Mouse (Mus musculus) E14TG2a.4 (cell line): Measurements from ENCODE around the gene Ythdf2.
"Not testable (repeated sequence)": the region's sequence is repeated elsewhere in the genome, so short reads cannot be mapped to it uniquely, and the experiment has no call there.

ENCODE experiments used
- H3K27me3 ChIP-seq: 2 replicates; pipeline ENCODE4 v1.6.1; 2014; ENCODE audit warnings: low read length, control low read depth; ENCODE audit not compliant: insufficient read depth
- H3K36me3 ChIP-seq: 2 replicates; pipeline ENCODE4 v1.6.1; 2014; ENCODE audit warnings: low read length, control low read depth; ENCODE audit not compliant: insufficient read depth
- H3K4me1 ChIP-seq: replicated peaks from 2 replicates; pipeline ENCODE4 v1.6.1; 2014; ENCODE audit warnings: low read depth, low read length, control low read depth
- H3K4me3 ChIP-seq: replicated peaks from 2 replicates; pipeline ENCODE4 v1.5.1; 2014; ENCODE audit warnings: mild to moderate bottlenecking, low read length
- H3K9me3 ChIP-seq: 2 replicates; pipeline ENCODE4 v1.6.1; 2014; ENCODE audit warnings: low read length, control low read depth
- CTCF ChIP-seq: conservative IDR thresholded peaks from 2 replicates; pipeline ENCODE4 v1.5.1; 2014; ENCODE audit warnings: low read length
- NANOG ChIP-seq: IDR thresholded peaks from 2 replicates; pipeline ENCODE4 v1.6.1; 2014; ENCODE audit warnings: borderline replicate concordance, low read length, mixed read lengths
- POU5F1 ChIP-seq: IDR thresholded peaks from 2 replicates; pipeline ENCODE4 v1.6.1; 2014; ENCODE audit warnings: low read length, borderline replicate concordance

The Ythdf2 gene

DNA sequence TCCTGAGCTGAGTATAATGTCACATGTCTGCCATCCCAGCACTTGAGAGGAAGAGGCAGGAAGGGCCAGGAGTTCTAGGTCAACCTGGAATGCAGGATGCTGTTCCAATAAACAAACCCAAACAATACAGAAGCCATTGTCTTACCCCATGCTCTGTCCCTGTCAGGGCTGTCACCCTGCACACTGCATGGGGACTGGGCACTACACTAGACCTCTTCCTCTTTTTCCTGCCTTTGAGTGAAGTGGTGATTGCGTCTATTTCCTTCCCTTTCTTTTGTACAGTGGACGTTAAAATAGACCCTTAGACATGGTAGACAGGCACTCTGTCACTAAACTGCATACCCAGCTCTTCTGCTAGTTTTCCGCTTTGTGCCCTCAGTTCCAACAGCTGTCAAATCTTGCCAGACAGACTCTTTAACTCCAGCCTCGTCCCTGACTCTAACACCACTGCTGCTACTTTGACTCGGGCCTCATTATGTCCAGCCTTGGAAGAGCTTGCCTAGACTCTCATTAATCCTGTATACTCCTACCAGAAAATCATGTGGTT lies 35.4 kb upstream of the Ythdf2 start:
- no peak for TF ChIP-seq CTCF
- no peak for TF ChIP-seq POU5F1
- no peak for TF ChIP-seq NANOG
- Histone ChIP-seq H3K4me1 (no peaks in the 10 kb centered on the region), H3K4me3 (no peak overlapping the region), H3K27me3 (no peaks in the 10 kb centered on the region), H3K9me3 (no peaks in the 10 kb centered on the region), H3K36me3 (peaks cover 95% of the 10 kb centered on the region)

DNA sequence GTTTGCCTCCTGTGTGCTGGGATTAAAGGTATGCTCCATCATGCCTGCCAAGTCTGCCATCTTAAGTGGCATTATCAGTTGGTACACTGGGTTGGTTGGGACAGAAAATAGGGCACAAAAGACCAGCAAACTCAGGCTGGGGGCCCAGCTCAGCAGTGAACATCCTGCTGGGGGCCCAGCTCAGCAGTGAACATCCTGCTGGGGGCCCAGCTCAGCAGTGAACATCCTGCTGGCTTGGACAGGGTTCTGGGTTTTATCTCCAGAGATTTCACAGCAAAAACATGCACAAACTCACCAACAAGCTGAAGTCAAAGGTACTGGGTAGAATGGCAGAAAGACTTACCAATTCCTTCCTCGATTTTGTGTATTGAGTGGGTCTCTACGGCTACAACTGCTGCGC lies 33.5 kb upstream of the Ythdf2 start:
- Histone ChIP-seq H3K36me3 (peaks cover 95% of the 10 kb centered on the region), H3K4me3 (no peak overlapping the region), H3K4me1 (peaks cover 3% of the 10 kb centered on the region), H3K9me3 (no peaks in the 10 kb centered on the region), H3K27me3 (no peaks in the 10 kb centered on the region)
- no peak for TF ChIP-seq NANOG
- TF ChIP-seq CTCF: no peak
- TF ChIP-seq POU5F1: no peak

DNA sequence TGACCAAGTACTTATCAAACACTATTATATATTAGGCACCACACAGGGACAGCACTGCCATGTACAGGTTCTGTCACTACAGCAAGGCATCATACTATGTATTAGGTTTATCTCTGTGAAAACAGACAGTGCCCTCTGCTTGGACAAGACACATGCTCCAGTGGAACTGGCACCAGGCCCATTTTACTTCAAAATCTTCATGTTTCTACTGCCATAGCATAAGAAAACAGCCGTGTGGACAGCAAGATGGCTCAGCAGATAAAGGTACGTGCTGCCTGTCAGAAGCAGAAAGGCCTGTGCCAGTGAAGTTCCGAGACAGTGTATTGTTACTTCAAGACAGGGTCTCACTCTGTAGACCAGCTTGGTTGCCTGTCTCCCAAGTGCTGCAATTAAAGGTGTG lies 29.1 kb upstream of the Ythdf2 start:
- H3K36me3 ChIP-seq: peaks cover 87% of the 10 kb centered on the region
- no peak overlapping the region for H3K4me3 ChIP-seq
- H3K4me1 ChIP-seq: peaks cover 10% of the 10 kb centered on the region
- TF ChIP-seq CTCF: no peak
- no peak for TF ChIP-seq POU5F1
- no peak for TF ChIP-seq NANOG
- H3K9me3 ChIP-seq: no peaks in the 10 kb centered on the region
- no peaks in the 10 kb centered on the region for H3K27me3 ChIP-seq

DNA sequence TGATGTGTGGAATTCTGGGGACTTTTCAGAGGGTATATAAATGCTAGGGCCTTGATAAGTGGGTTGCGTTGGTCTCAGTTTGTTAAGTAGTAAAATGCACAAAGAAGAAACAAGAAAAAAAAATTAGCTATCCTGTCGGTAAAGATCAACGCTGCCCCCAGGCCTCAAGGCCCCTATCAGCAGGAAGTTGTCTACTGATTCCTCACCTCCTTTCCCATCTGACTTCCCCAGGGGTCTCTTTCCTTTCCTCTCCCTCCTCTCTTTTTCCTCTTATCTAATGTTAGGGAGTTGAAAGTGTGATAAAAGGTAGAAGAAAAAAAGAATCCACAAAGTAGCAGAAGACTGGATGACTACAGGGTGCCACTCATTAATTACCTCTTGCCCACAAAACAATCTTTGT lies 28.3 kb upstream of the Ythdf2 start:
- Histone ChIP-seq H3K36me3 (peaks cover 87% of the 10 kb centered on the region), H3K9me3 (no peaks in the 10 kb centered on the region), H3K27me3 (no peaks in the 10 kb centered on the region), H3K4me3 (no peak overlapping the region), H3K4me1 (peaks cover 10% of the 10 kb centered on the region)
- no peak for TF ChIP-seq CTCF
- TF ChIP-seq NANOG: no peak
- TF ChIP-seq POU5F1: no peak

DNA sequence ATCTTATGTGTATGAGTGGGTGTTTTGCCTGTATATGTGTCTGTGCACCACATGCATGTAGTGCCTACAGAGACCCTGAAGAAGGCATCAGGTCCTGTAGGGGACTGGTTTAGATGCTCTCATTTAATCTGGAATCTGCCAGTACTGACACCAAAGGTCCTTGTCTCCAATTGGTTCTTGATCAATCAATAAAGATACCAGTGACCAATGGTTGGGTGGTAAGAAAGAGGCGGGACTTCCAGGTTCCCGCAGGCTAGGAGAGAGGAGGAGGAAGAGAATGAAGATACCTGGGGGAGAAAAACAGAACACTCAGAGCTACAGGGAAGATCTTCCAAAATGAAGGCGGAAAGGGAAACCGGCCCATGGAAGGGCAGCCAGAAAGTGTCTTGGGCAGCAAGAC lies 26.3 kb upstream of the Ythdf2 start:
- Histone ChIP-seq H3K4me1 (peaks cover 10% of the 10 kb centered on the region), H3K9me3 (no peaks in the 10 kb centered on the region), H3K4me3 (no peak overlapping the region), H3K27me3 (no peaks in the 10 kb centered on the region), H3K36me3 (peaks cover 89% of the 10 kb centered on the region)
- no peak for TF ChIP-seq NANOG

DNA sequence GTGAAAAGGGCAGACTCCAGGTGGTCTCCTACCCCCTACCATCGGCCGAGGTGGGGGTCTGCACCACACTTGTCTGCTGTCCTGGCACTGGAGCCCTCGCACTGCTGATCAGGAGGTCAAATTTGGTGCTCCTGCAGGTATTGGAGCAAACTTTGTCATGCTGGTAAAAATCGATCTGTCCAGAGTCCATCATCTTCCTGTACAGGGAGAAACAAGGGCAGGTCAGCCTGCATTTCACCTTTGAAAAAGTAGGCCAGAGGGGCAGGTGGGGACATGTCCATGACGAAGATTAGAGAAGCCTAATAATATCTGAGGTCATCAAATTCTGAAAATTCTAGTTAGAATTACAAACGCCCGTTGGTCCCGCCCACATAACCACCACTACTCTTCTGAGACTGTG lies 22.6 kb upstream of the Ythdf2 start:
- no peak for TF ChIP-seq CTCF
- no peak for TF ChIP-seq POU5F1
- no peak for TF ChIP-seq NANOG
- Histone ChIP-seq H3K4me1 (peaks cover 7% of the 10 kb centered on the region), H3K4me3 (no peak overlapping the region), H3K27me3 (no peaks in the 10 kb centered on the region), H3K36me3 (peaks cover 88% of the 10 kb centered on the region), H3K9me3 (no peaks in the 10 kb centered on the region)

DNA sequence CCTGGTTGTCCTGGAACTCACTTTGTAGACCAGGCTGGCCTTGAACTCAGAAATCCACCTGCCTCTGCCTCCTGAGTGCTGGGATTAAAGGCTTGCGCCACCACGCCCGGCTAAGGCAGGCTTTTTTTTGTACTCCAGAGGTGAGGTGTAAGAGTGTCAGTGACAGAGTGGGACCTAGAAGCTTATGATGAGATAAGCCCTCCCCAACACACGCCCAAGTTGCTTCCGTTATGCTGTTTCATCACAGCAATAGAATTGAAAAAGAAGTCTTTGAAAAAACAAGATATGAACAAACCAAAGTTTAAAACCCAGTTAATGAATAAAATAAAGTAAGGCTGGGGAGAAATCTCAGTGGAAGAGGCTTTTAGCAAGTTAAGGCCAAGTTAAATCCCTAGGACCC lies 18.3 kb upstream of the Ythdf2 start:
- H3K9me3 ChIP-seq: no peaks in the 10 kb centered on the region
- no peaks in the 10 kb centered on the region; the same call in 1 of the 2 replicates for H3K4me1 ChIP-seq
- no peak overlapping the region for H3K4me3 ChIP-seq
- no peak for TF ChIP-seq POU5F1
- TF ChIP-seq CTCF: no peak
- TF ChIP-seq NANOG: no peak
- peaks cover 97% of the 10 kb centered on the region for H3K36me3 ChIP-seq
- no peaks in the 10 kb centered on the region for H3K27me3 ChIP-seq

DNA sequence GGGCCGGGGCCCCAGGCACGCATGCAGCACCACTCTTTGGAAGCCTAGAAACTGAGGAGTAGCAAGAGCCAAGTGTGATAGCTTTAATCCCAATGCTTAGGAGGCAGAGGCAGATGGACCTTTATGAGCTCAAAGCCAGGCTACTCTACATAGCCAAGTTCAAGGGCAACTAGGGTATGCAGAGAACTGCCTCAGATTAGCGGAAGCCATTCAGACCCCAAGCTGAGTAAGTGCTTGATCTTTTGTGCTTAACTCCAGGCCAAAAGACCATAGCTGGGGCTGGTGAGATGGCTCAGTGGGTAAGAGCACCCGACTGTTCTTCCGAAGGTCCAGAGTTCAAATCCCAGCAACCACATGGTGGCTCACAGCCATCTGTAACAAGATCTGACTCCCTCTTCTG lies 9.9 kb upstream of the Ythdf2 start:
- H3K4me3 ChIP-seq, H3K9me3 ChIP-seq, H3K27me3 ChIP-seq: not testable (repeated sequence)
- Histone ChIP-seq H3K36me3 (peaks cover 41% of the 10 kb centered on the region), H3K4me1 (peaks cover 28% of the 10 kb centered on the region)
- peak; percentile 6; the same call in 1 of the 2 replicates for TF ChIP-seq NANOG

DNA sequence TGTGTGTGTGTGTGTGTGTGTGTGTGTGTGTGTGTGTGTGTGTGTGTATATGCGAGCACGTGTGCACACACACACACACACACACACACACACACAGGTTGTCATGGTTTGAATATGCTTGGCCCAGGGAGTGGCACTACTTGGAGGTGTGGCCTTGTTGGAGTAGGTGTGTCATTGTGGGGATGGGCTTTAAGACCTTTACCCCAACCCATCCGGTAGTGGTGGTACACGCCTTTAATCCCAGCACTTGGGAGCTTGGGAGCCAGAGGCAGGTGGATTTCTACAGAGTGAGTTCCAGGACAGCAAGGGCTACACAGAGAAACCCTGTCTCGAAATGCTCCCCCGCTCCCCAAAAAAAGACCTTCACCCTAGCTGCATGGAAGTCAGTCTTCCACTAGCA lies 6.3 kb upstream of the Ythdf2 start:
- not testable (repeated sequence) for H3K4me3 ChIP-seq, H3K9me3 ChIP-seq, H3K36me3 ChIP-seq, H3K27me3 ChIP-seq
- peaks cover 28% of the 10 kb centered on the region for H3K4me1 ChIP-seq

DNA sequence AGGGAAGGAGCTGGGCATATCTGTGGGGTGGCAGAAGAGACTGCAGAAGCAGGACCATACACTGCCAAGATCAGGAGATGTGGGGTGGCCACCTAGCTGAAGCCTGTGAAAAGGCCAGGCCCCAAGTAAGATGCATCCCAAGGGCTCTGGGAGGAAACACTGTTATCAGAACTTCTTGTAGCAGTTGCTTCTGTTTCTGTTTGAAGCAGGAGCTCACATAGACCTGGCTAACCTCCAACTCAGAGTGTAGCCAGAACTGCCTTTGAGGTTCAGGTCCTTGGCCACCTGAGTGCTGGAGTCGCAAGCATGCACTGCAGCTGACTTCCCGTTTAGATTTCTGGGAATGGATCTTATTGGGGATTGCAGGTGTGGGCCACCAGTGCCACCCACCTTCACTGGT lies 5.7 kb upstream of the Ythdf2 start:
- Histone ChIP-seq H3K36me3 (peaks cover under 1% of the 10 kb centered on the region; the same call in 1 of the 2 replicates), H3K4me3 (no peak overlapping the region), H3K9me3 (no peaks in the 10 kb centered on the region), H3K4me1 (peaks cover 31% of the 10 kb centered on the region), H3K27me3 (0 out of 2 replicates have a peak, but pooled peaks cover 4% of the 10 kb centered on the region)
- no peak for TF ChIP-seq POU5F1
- no peak for TF ChIP-seq CTCF
